Mouse (Mus musculus) intestine, embryonic 16.5 days (tissue): ENCODE results near the gene Ccnk. TPM values are rescaled to one million over a fixed set of nuclear protein-coding genes. Genes with fewer than 3 reads are reported as not detected.
A peak's percentile ranks its signal among the peaks of the same experiment; 100 is the strongest.

Source experiments
- ATAC-seq: fragments of 200-750 bp; cut with Nextera tagmentation; 2 replicates; pipeline ENCODE4 v1.8.0; 2017; ENCODE audit warnings: moderate TSS enrichment, moderate library complexity
- H3K27ac ChIP-seq: fragments of 300-500 bp; sonication (generic); 2 replicates; pipeline ENCODE4 v1.5.1; 2014; ENCODE audit warnings: mild to moderate bottlenecking, low read length
- H3K27me3 ChIP-seq: fragments of 300-500 bp; sonication (generic); replicated peaks from 2 replicates; pipeline ENCODE4 v1.6.1; 2014; ENCODE audit warnings: low read length, control low read depth, mixed read lengths; ENCODE audit not compliant: control insufficient read depth, insufficient read depth
- H3K36me3 ChIP-seq: fragments of 300-500 bp; sonication (generic); 2 replicates; pipeline ENCODE4 v1.6.1; 2014; ENCODE audit warnings: low read length, control low read depth; ENCODE audit not compliant: control insufficient read depth, insufficient read depth
- H3K4me1 ChIP-seq: fragments of 300-500 bp; sonication (generic); 2 replicates; pipeline ENCODE4 v1.6.1; 2014; ENCODE audit warnings: low read length, control low read depth, mixed read lengths; ENCODE audit not compliant: control insufficient read depth, insufficient read depth
- H3K4me2 ChIP-seq: fragments of 300-500 bp; sonication (generic); 2 replicates; pipeline ENCODE4 v1.6.1; 2014; ENCODE audit warnings: low read depth, low read length, control low read depth
- H3K4me3 ChIP-seq: fragments of 300-500 bp; sonication (generic); 2 replicates; pipeline ENCODE4 v1.5.1; 2014; ENCODE audit warnings: mild to moderate bottlenecking, low read length
- H3K9ac ChIP-seq: fragments of 300-500 bp; sonication (generic); 2 replicates; pipeline ENCODE4 v1.6.1; 2014; ENCODE audit warnings: low read depth, low read length
- H3K9me3 ChIP-seq: fragments of 300-500 bp; sonication (generic); 2 replicates; pipeline ENCODE4 v1.6.1; 2016; ENCODE audit warnings: low read length, control low read depth; ENCODE audit not compliant: control insufficient read depth
- WGBS: fragments of 180-500 bp; shearing (Covaris S2); extraction: QIAGEN DNeasy Blood & Tissue Kit; methylation state at CpG from one replicate; pipeline ENCODE4 v1.1.7; 2014; 5-methylcytosine and 5-hydroxymethylcytosine counted together
- polyA plus RNA-seq: library from polyadenylated mRNA; unstranded; fragments of >200 nt; fragmentation: Nextera tagmentation; extraction: Ambion mirVana; gene quantifications from 2 replicates; pipeline ENCODE4 v1.2.1, GENCODE M21; 2015

The Ccnk gene
- polyA plus RNA-seq, 1 experiment from 2014 or later, result 1.9 TPM

GRCm38 (mm10) chr12:108204978-108205377 is 25.6 kb downstream of the Ccnk start:
- Histone ChIP-seq H3K9me3 (no peaks in the 10 kb centered on the region), H3K4me2 (no peak overlapping the region), H3K9ac (no peak overlapping the region), H3K4me3 (no peak overlapping the region), H3K27me3 (no peaks in the 10 kb centered on the region), H3K36me3 (peaks cover 9% of the 10 kb centered on the region), H3K4me1 (no peaks in the 10 kb centered on the region), H3K27ac (no peak overlapping the region)
- no peak for ATAC-seq
- 81% methylated on average over 12 of the region's 12 CpGs for WGBS

- no peak overlapping the region for H3K4me3 ChIP-seq
- peaks cover 9% of the 10 kb centered on the region for H3K36me3 ChIP-seq
- H3K4me1 ChIP-seq, result peaks cover 2% of the 10 kb centered on the region; the same call in 1 of the 2 replicates
- no peak overlapping the region for H3K4me2 ChIP-seq
- peak; percentile 51; the same call in 1 of the 2 replicates for ATAC-seq
- H3K27ac ChIP-seq, result no peak overlapping the region
- no peaks in the 10 kb centered on the region for H3K9me3 ChIP-seq
- no peak overlapping the region for H3K9ac ChIP-seq
- no peaks in the 10 kb centered on the region for H3K27me3 ChIP-seq
- 7% methylated on average over 5 of the region's 5 CpGs for WGBS
Observed at GRCm38 (mm10) chr12:108206641-108207040, 27.3 kb downstream of the Ccnk start.

GRCm38 (mm10) chr12:108208216-108208615 is 28.8 kb downstream of the Ccnk start:
- 90% methylated on average over 9 of the region's 9 CpGs for WGBS

GRCm38 (mm10) chr12:108208726-108209438 is 29.5 kb downstream of the Ccnk start:
- WGBS, result 32% methylated on average over 13 of the region's 13 CpGs
- H3K4me3 ChIP-seq, result no peak overlapping the region
- no peak overlapping the region for H3K4me2 ChIP-seq
- H3K4me1 ChIP-seq, result peaks cover 15% of the 10 kb centered on the region; the same call in 1 of the 2 replicates
- ATAC-seq, result peak; percentile 16; the same call in 1 of the 2 replicates
- H3K27me3 ChIP-seq, result no peaks in the 10 kb centered on the region
- H3K9ac ChIP-seq, result no peak overlapping the region
- no peaks in the 10 kb centered on the region for H3K9me3 ChIP-seq
- H3K36me3 ChIP-seq, result peaks cover 4% of the 10 kb centered on the region; the same call in 1 of the 2 replicates
- H3K27ac ChIP-seq, result no peak overlapping the region

More at GRCm38 (mm10) chr12:108208216-108208615, 28.8 kb downstream of the Ccnk start:
- H3K9me3 ChIP-seq, result no peaks in the 10 kb centered on the region
- no peak overlapping the region for H3K9ac ChIP-seq
- peaks cover 12% of the 10 kb centered on the region; the same call in 1 of the 2 replicates for H3K4me1 ChIP-seq
- H3K27ac ChIP-seq, result no peak overlapping the region
- H3K4me2 ChIP-seq, result no peak overlapping the region
- H3K4me3 ChIP-seq, result no peak overlapping the region
- H3K27me3 ChIP-seq, result no peaks in the 10 kb centered on the region
- ATAC-seq, result no peak
- peaks cover 4% of the 10 kb centered on the region; the same call in 1 of the 2 replicates for H3K36me3 ChIP-seq

- Histone ChIP-seq H3K9me3 (no peaks in the 10 kb centered on the region), H3K4me1 (peaks cover 19% of the 10 kb centered on the region; the same call in 1 of the 2 replicates), H3K36me3 (no peaks in the 10 kb centered on the region), H3K27ac (no peak overlapping the region), H3K4me3 (no peak overlapping the region), H3K9ac (no peak overlapping the region), H3K27me3 (no peaks in the 10 kb centered on the region), H3K4me2 (no peak overlapping the region)
- 88% methylated on average over 15 of the region's 15 CpGs for whole genome bisulfite sequencing
- no peak for ATAC-seq
Observed at GRCm38 (mm10) chr12:108210623-108211022, 31.2 kb downstream of the Ccnk start.

GRCm38 (mm10) chr12:108212071-108212470 is 32.7 kb downstream of the Ccnk start:
- Histone ChIP-seq H3K9me3 (no peaks in the 10 kb centered on the region), H3K9ac (no peak overlapping the region), H3K36me3 (no peaks in the 10 kb centered on the region), H3K27me3 (no peaks in the 10 kb centered on the region), H3K4me2 (no peak overlapping the region), H3K4me3 (no peak overlapping the region), H3K4me1 (peaks cover 19% of the 10 kb centered on the region; the same call in 1 of the 2 replicates), H3K27ac (no peak overlapping the region)
- no peak for ATAC-seq
- WGBS, result 33% methylated on average over 5 of the region's 5 CpGs

GRCm38 (mm10) chr12:108212476-108212875 is 33.1 kb downstream of the Ccnk start:
- Histone ChIP-seq H3K9me3 (no peaks in the 10 kb centered on the region), H3K4me2 (no peak overlapping the region), H3K4me1 (peaks cover 19% of the 10 kb centered on the region; the same call in 1 of the 2 replicates), H3K27ac (no peak overlapping the region), H3K27me3 (no peaks in the 10 kb centered on the region), H3K36me3 (no peaks in the 10 kb centered on the region), H3K4me3 (no peak overlapping the region), H3K9ac (no peak overlapping the region)
- WGBS, result 83% methylated on average over 6 of the region's 6 CpGs
- no peak for ATAC-seq

GRCm38 (mm10) chr12:108213090-108214041 is 34.0 kb downstream of the Ccnk start:
- Histone ChIP-seq H3K4me1 (peaks cover 20% of the 10 kb centered on the region), H3K4me3 (no peak overlapping the region), H3K9me3 (no peaks in the 10 kb centered on the region), H3K27me3 (no peaks in the 10 kb centered on the region), H3K4me2 (no peak overlapping the region), H3K9ac (no peak overlapping the region), H3K27ac (no peak overlapping the region), H3K36me3 (no peaks in the 10 kb centered on the region)
- WGBS, result 58% methylated on average over 18 of the region's 18 CpGs
- ATAC-seq, result no peak

GRCm38 (mm10) chr12:108215090-108215489 is 35.7 kb downstream of the Ccnk start:
- ATAC-seq, result no peak
- no peaks in the 10 kb centered on the region for H3K27me3 ChIP-seq
- no peak overlapping the region for H3K27ac ChIP-seq
- H3K4me1 ChIP-seq, result peaks cover 37% of the 10 kb centered on the region
- H3K4me3 ChIP-seq, result no peak overlapping the region
- no peak overlapping the region for H3K9ac ChIP-seq
- no peak overlapping the region for H3K4me2 ChIP-seq
- 54% methylated on average over 8 of the region's 8 CpGs for WGBS
- H3K36me3 ChIP-seq, result no peaks in the 10 kb centered on the region
- H3K9me3 ChIP-seq, result no peaks in the 10 kb centered on the region
